Comparison of ENCODE assay signal across 7 mouse cellular contexts in genomic region chr13:98572581-98573260, GRCm38 (mm10).
A peak's percentile ranks its signal among the peaks of the same experiment; 100 is the strongest.
DNase-seq lines count a peak whose midpoint lies in the region; ATAC-seq and TF ChIP-seq lines count a peak whose summit lies in the region.

No protein-coding gene starts in this region.

- H3K27me3 ChIP-seq in E14TG2a.4 (ENCODE audit: insufficient read depth, low read length) (peaks cover 64% of the 10 kb centered on the region), ES-Bruce4 (ENCODE audit: control insufficient read depth, insufficient read depth, low read length, poor library complexity, severe bottlenecking) (no peaks in the 10 kb centered on the region)
- peaks cover 76% of the 10 kb centered on the region for H3K27me3 ChIP-seq in forebrain, postnatal 0 days (ENCODE audit: insufficient read depth, low read length)
- peaks cover 56% of the 10 kb centered on the region for H3K27me3 ChIP-seq in limb, embryonic 15.5 days
- peaks cover 28% of the 10 kb centered on the region for H3K27me3 ChIP-seq in stomach, embryonic 16.5 days (ENCODE audit: control insufficient read depth, insufficient read depth, low read length)

- peak overlapping the region; percentile 50 for H3K4me2 ChIP-seq in forebrain, postnatal 0 days (ENCODE audit: low read depth)
- H3K4me2 ChIP-seq in limb, embryonic 15.5 days = peak overlapping the region; percentile 88
- peak overlapping the region; percentile 73 for H3K4me2 ChIP-seq in stomach, embryonic 16.5 days (ENCODE audit: low read depth, low read length)

- H3K9ac ChIP-seq in ES-Bruce4 (ENCODE audit: low read depth, poor library complexity, severe bottlenecking) = peak overlapping the region; percentile 22
- 0 out of 2 replicates have a peak overlapping the region, but pooled peaks have one; percentile 22 for H3K9ac ChIP-seq in forebrain, postnatal 0 days
- peak overlapping the region; percentile 8; the same call in 1 of the 2 replicates for H3K9ac ChIP-seq in limb, embryonic 15.5 days
- peak overlapping the region; percentile 50 for H3K9ac ChIP-seq in stomach, embryonic 16.5 days (ENCODE audit: low read length)

- WGBS in forebrain, postnatal 0 days = under 1% methylated on average over 50 of the region's 50 CpGs
- 2% methylated on average over 50 of the region's 50 CpGs for WGBS in limb, embryonic 15.5 days
- WGBS in stomach, embryonic 16.5 days = 2% methylated on average over 50 of the region's 50 CpGs

- DNase-seq in forebrain, postnatal 0 days = peak; percentile 45
- no peak for DNase-seq in ovary, postnatal 14 days (ENCODE audit: low spot score)
- DNase-seq in right cerebral cortex, postnatal 25 days = no peak

- H3K36me3 ChIP-seq in E14TG2a.4 (ENCODE audit: insufficient read depth, low read length) (no peaks in the 10 kb centered on the region), ES-Bruce4 (ENCODE audit: control insufficient read depth, insufficient read depth, low read length, poor library complexity, severe bottlenecking) (no peaks in the 10 kb centered on the region)
- H3K36me3 ChIP-seq in forebrain, postnatal 0 days (ENCODE audit: insufficient read depth) = no peaks in the 10 kb centered on the region
- no peaks in the 10 kb centered on the region for H3K36me3 ChIP-seq in limb, embryonic 15.5 days
- H3K36me3 ChIP-seq in stomach, embryonic 16.5 days (ENCODE audit: control insufficient read depth, insufficient read depth, low read length) = no peaks in the 10 kb centered on the region

- peak overlapping the region; percentile 71 for H3K4me3 ChIP-seq in E14TG2a.4 (replicated peaks; ENCODE audit: low read length)
- peak overlapping the region; percentile 65 for H3K4me3 ChIP-seq in ES-Bruce4 (ENCODE audit: low read depth, low read length)
- H3K4me3 ChIP-seq in forebrain, postnatal 0 days (ENCODE audit: low read depth, low read length) = peak overlapping the region; percentile 22
- peak overlapping the region; percentile 39 for H3K4me3 ChIP-seq in limb, embryonic 15.5 days
- peak overlapping the region; percentile 47 for H3K4me3 ChIP-seq in stomach, embryonic 16.5 days (replicated peaks; ENCODE audit: low read length)

- H3K9me3 ChIP-seq in E14TG2a.4 (ENCODE audit: low read length) = no peaks in the 10 kb centered on the region
- no peaks in the 10 kb centered on the region for H3K9me3 ChIP-seq in ES-Bruce4 (replicated peaks; ENCODE audit: control insufficient read depth, insufficient read depth, low read length, poor library complexity, severe bottlenecking)
- no peaks in the 10 kb centered on the region for H3K9me3 ChIP-seq in forebrain, postnatal 0 days (ENCODE audit: low read length)
- no peaks in the 10 kb centered on the region for H3K9me3 ChIP-seq in limb, embryonic 15.5 days
- H3K9me3 ChIP-seq in stomach, embryonic 16.5 days (replicated peaks; ENCODE audit: control insufficient read depth, low read length) = no peaks in the 10 kb centered on the region

- H3K27ac ChIP-seq in ES-Bruce4 (ENCODE audit: insufficient read depth, low read length) = no peak overlapping the region
- H3K27ac ChIP-seq in forebrain, postnatal 0 days (ENCODE audit: low read depth, low read length) = no peak overlapping the region
- H3K27ac ChIP-seq in limb, embryonic 15.5 days = no peak overlapping the region; the same call in 1 of the 2 replicates
- no peak overlapping the region for H3K27ac ChIP-seq in stomach, embryonic 16.5 days (ENCODE audit: low read length)

- ATAC-seq in forebrain, postnatal 0 days = peak; percentile 61
- ATAC-seq in limb, embryonic 15.5 days (ENCODE audit: insufficient number of reproducible peaks, low FRiP score, low TSS enrichment, low read depth) = no peak
- 0 out of 2 replicates have a peak, but pooled peaks have one; percentile 40 for ATAC-seq in stomach, embryonic 16.5 days (ENCODE audit: insufficient read depth, low FRiP score)

- TF ChIP-seq CTCF in E14TG2a.4 (conservative IDR thresholded peaks at IDR 0.05; ENCODE audit: low read length) = no peak
- no peak for TF ChIP-seq CTCF in ES-Bruce4 (IDR thresholded peaks at IDR 0.05; ENCODE audit: low read depth, low read length)
- TF ChIP-seq CTCF in forebrain, postnatal 0 days (IDR thresholded peaks at IDR 0.05; ENCODE audit: low read depth) = no peak

- peaks cover 29% of the 10 kb centered on the region for H3K4me1 ChIP-seq in E14TG2a.4 (replicated peaks; ENCODE audit: low read depth, low read length)
- no peaks in the 10 kb centered on the region for H3K4me1 ChIP-seq in ES-Bruce4 (ENCODE audit: control insufficient read depth, insufficient read depth, low read length)
- H3K4me1 ChIP-seq in forebrain, postnatal 0 days (ENCODE audit: insufficient read depth) = no peaks in the 10 kb centered on the region
- H3K4me1 ChIP-seq in limb, embryonic 15.5 days = peaks cover 32% of the 10 kb centered on the region
- H3K4me1 ChIP-seq in stomach, embryonic 16.5 days (ENCODE audit: control insufficient read depth, insufficient read depth, low read length) = peaks cover 21% of the 10 kb centered on the region

- no peak for TF ChIP-seq EP300 in ES-Bruce4 (IDR thresholded peaks at IDR 0.05; ENCODE audit: insufficient read depth, low read depth, low read length)

- no peak for TF ChIP-seq POLR2A in ES-Bruce4 (IDR thresholded peaks at IDR 0.05; ENCODE audit: insufficient read depth, low read length)
